Mouse (Mus musculus): ENCODE results near the gene Fam198b. TPM values are rescaled to one million over a fixed set of nuclear protein-coding genes. Genes with fewer than 3 reads are reported as not detected.

The Fam198b gene
- total and polyA plus RNA-seq, 3 experiments: 1.5 to 3.1 TPM; not detected in 1

- no peaks in the 10 kb centered on the region for H3K9me3 ChIP-seq (replicated peaks; ENCODE audit: insufficient read depth, low read length)
- no peak overlapping the region for H3K9ac ChIP-seq (ENCODE audit: control insufficient read depth, low read depth, low read length, poor library complexity, severe bottlenecking)
- H3K4me1 ChIP-seq (ENCODE audit: control insufficient read depth in 1 of 2, insufficient read depth in 2 of 2, low read length in 2 of 2): peaks cover 6 to 43% of the 10 kb centered on the region in 2 experiments
- no peak overlapping the region for H3K4me3 ChIP-seq (ENCODE audit: control insufficient read depth in 1 of 2, insufficient read depth in 1 of 2, low read depth in 2 of 2, low read length in 2 of 2)
- no peak overlapping the region for H3K27ac ChIP-seq (ENCODE audit: control insufficient read depth, low read depth, low read length)
- no peaks in the 10 kb centered on the region for H3K27me3 ChIP-seq (ENCODE audit: control insufficient read depth in 1 of 2, insufficient read depth in 2 of 2, low read length in 2 of 2)
- DNase-seq (ENCODE audit: low read depth, low spot score): no peak
- TF ChIP-seq HCFC1 (IDR thresholded peaks at IDR 0.05; ENCODE audit: low read depth, low read length): peak; percentile 53; the same call in 1 of the 2 replicates
- TF ChIP-seq TAL1 (IDR thresholded peaks at IDR 0.05; ENCODE audit: low read length): no peak
- no peak for TF ChIP-seq CHD2 (IDR thresholded peaks at IDR 0.05; ENCODE audit: low read length)
- TF ChIP-seq POLR2AphosphoS2 (IDR thresholded peaks at IDR 0.05; ENCODE audit: low read length): no peak
- H3K79me2 ChIP-seq (ENCODE audit: control insufficient read depth, insufficient read depth, low read length, poor library complexity): no peaks in the 10 kb centered on the region
- peaks cover 0 to 27% of the 10 kb centered on the region in 2 experiments; a peak in 2 of 4 replicates for H3K36me3 ChIP-seq (ENCODE audit: control insufficient read depth in 1 of 2, insufficient read depth in 2 of 2, low read length in 2 of 2)
Measured at GRCm38 (mm10) chr3:79850656-79851055, 33.7 kb upstream of the Fam198b start.

GRCm38 (mm10) chr3:79852108-79852507 lies 32.2 kb upstream of the Fam198b start:
- Histone ChIP-seq H3K36me3 (ENCODE audit: control insufficient read depth in 1 of 2, insufficient read depth in 2 of 2, low read length in 2 of 2) (peaks cover 0 to 22% of the 10 kb centered on the region in 2 experiments; a peak in 2 of 4 replicates), H3K27me3 (ENCODE audit: control insufficient read depth in 1 of 2, insufficient read depth in 2 of 2, low read length in 2 of 2) (no peaks in the 10 kb centered on the region), H3K27ac (ENCODE audit: control insufficient read depth, low read depth, low read length) (no peak overlapping the region), H3K4me3 (ENCODE audit: control insufficient read depth in 1 of 2, insufficient read depth in 1 of 2, low read depth in 2 of 2, low read length in 2 of 2) (no peak overlapping the region), H3K79me2 (ENCODE audit: control insufficient read depth, insufficient read depth, low read length, poor library complexity) (no peaks in the 10 kb centered on the region), H3K9ac (ENCODE audit: control insufficient read depth, low read depth, low read length, poor library complexity, severe bottlenecking) (no peak overlapping the region), H3K4me1 (ENCODE audit: control insufficient read depth in 1 of 2, insufficient read depth in 2 of 2, low read length in 2 of 2) (peaks cover 3 to 39% of the 10 kb centered on the region in 2 experiments), H3K9me3 (replicated peaks; ENCODE audit: insufficient read depth, low read length) (no peaks in the 10 kb centered on the region)
- TF ChIP-seq E2F4 (IDR thresholded peaks at IDR 0.05; ENCODE audit: borderline replicate concordance, low read depth, low read length): no peak
- TF ChIP-seq SIN3A (IDR thresholded peaks at IDR 0.05; ENCODE audit: low read length): no peak
- TF ChIP-seq CHD2 (IDR thresholded peaks at IDR 0.05; ENCODE audit: low read length): no peak
- peak; percentile 44 to 67; a peak in 3 of 4 replicates for TF ChIP-seq EP300 (IDR thresholded peaks at IDR 0.05; ENCODE audit: low read depth in 1 of 2, low read length in 2 of 2)
- peak; percentile 51 for TF ChIP-seq TCF12 (IDR thresholded peaks at IDR 0.05; ENCODE audit: low read depth, low read length)
- no peak for TF ChIP-seq BHLHE40 (IDR thresholded peaks at IDR 0.05; ENCODE audit: borderline replicate concordance, low read depth, low read length)
- TF ChIP-seq TBP (IDR thresholded peaks at IDR 0.05; ENCODE audit: low read depth, low read length): no peak
- TF ChIP-seq CHD1 (IDR thresholded peaks at IDR 0.05; ENCODE audit: low read depth, low read length): no peak
- TF ChIP-seq ZKSCAN1 (IDR thresholded peaks at IDR 0.05; ENCODE audit: low read depth, low read length): no peak
- no peak for TF ChIP-seq USF1 (IDR thresholded peaks at IDR 0.05; ENCODE audit: low read depth, low read length)
- TF ChIP-seq USF2 (IDR thresholded peaks at IDR 0.05; ENCODE audit: borderline replicate concordance in 1 of 2, insufficient read depth in 1 of 2, low read depth in 1 of 2, low read length in 2 of 2): no peak
- no peak for TF ChIP-seq GABPA (IDR thresholded peaks at IDR 0.05; ENCODE audit: low read depth, low read length)
- TF ChIP-seq ETS1 (IDR thresholded peaks at IDR 0.05; ENCODE audit: low read depth, low read length): peak; percentile 38; the same call in 1 of the 2 replicates
- TF ChIP-seq RCOR1 (IDR thresholded peaks at IDR 0.05; ENCODE audit: low read depth, low read length): peak; percentile 59
- TF ChIP-seq UBTF (IDR thresholded peaks at IDR 0.05; ENCODE audit: borderline replicate concordance, insufficient read depth, low read depth, low read length): no peak
- TF ChIP-seq MAFK (IDR thresholded peaks at IDR 0.05; ENCODE audit: borderline replicate concordance, low read depth, low read length): no peak
- TF ChIP-seq GATA1 (IDR thresholded peaks at IDR 0.05; ENCODE audit: low read depth, low read length): peak; percentile 59
- TF ChIP-seq MYB (IDR thresholded peaks at IDR 0.05; ENCODE audit: low read depth, low read length): 0 out of 2 replicates have a peak, but pooled peaks have one; percentile 34
- TF ChIP-seq MAX (IDR thresholded peaks at IDR 0.05; ENCODE audit: low read length): no peak
- no peak for TF ChIP-seq ZNF384 (IDR thresholded peaks at IDR 0.05; ENCODE audit: low read depth, low read length)
- peak; percentile 34 for DNase-seq (ENCODE audit: low read depth, low spot score)

All from MEL (cell line).